Mouse (Mus musculus) thymus, postnatal 36 days (tissue): ENCODE results near the gene Eipr1.

Experiments used
- DNase-seq, 2 experiments: peaks; one replicate each; pipeline ENCODE4 v3.0.0; 2022; ENCODE audit warnings: mixed read lengths in 2 of 2

The Eipr1 gene

GRCm38 (mm10) chr12:28823518-28823917, 71.9 kb downstream of the Eipr1 start:
- DNase-seq = no peak

GRCm38 (mm10) chr12:28829502-28829901, 77.9 kb downstream of the Eipr1 start:
- peak; percentile 56 to 70 for DNase-seq

GRCm38 (mm10) chr12:28830471-28830870, 78.9 kb downstream of the Eipr1 start:
- no peak for DNase-seq

- peak; percentile 37 to 47 for DNase-seq
These were observed 79.6 kb downstream of the Eipr1 start for GRCm38 (mm10) chr12:28831066-28831733.

GRCm38 (mm10) chr12:28834266-28834665, 82.7 kb downstream of the Eipr1 start:
- DNase-seq = peak; percentile 26 to 45

GRCm38 (mm10) chr12:28835683-28836082, 84.1 kb downstream of the Eipr1 start:
- DNase-seq = no peak

- no peak for DNase-seq
These were observed 86.7 kb downstream of the Eipr1 start for GRCm38 (mm10) chr12:28838268-28838667.

- no peak for DNase-seq
These were observed 87.4 kb downstream of the Eipr1 start for GRCm38 (mm10) chr12:28838971-28839370.

- DNase-seq = no peak
These were observed 89.6 kb downstream of the Eipr1 start for GRCm38 (mm10) chr12:28841179-28841698.

- DNase-seq = peak in 1 of 2 experiments; percentile 10
These were observed 94.2 kb downstream of the Eipr1 start for GRCm38 (mm10) chr12:28845811-28846210.

GRCm38 (mm10) chr12:28847401-28847800, 95.8 kb downstream of the Eipr1 start:
- DNase-seq = no peak

- DNase-seq = no peak
These were observed 97.4 kb downstream of the Eipr1 start for GRCm38 (mm10) chr12:28848726-28849612.

- no peak for DNase-seq
These were observed 108.1 kb downstream of the Eipr1 start for GRCm38 (mm10) chr12:28859495-28860263.

GRCm38 (mm10) chr12:28860264-28860560, 108.6 kb downstream of the Eipr1 start:
- no peak for DNase-seq

- DNase-seq = no peak
These were observed 111.7 kb downstream of the Eipr1 start for GRCm38 (mm10) chr12:28863260-28863659.

- DNase-seq = no peak
These were observed 114.5 kb downstream of the Eipr1 start for GRCm38 (mm10) chr12:28866121-28866520.

- DNase-seq = no peak
These were observed 117.2 kb downstream of the Eipr1 start for GRCm38 (mm10) chr12:28868794-28869193.

- no peak for DNase-seq
These were observed 120.7 kb downstream of the Eipr1 start for GRCm38 (mm10) chr12:28872271-28872670.

GRCm38 (mm10) chr12:28874781-28875251, 123.2 kb downstream of the Eipr1 start:
- DNase-seq = no peak

- no peak for DNase-seq
These were observed 123.9 kb downstream of the Eipr1 start for GRCm38 (mm10) chr12:28875471-28875870.

- no peak for DNase-seq
These were observed 128.9 kb downstream of the Eipr1 start for GRCm38 (mm10) chr12:28880471-28880870.

- DNase-seq = no peak
These were observed 136.1 kb downstream of the Eipr1 start for GRCm38 (mm10) chr12:28887712-28888111.

- no peak for DNase-seq
These were observed 137.6 kb downstream of the Eipr1 start for GRCm38 (mm10) chr12:28889068-28889674.
